Comparison of ENCODE assay signal across 8 mouse cellular contexts in genomic region chr3:38484191-38485106, GRCm38 (mm10). TPM values are rescaled to one million over a fixed set of nuclear protein-coding genes. Genes with fewer than 3 reads are reported as not detected.
DNase-seq lines count a peak whose midpoint lies in the region; ATAC-seq and TF ChIP-seq lines count a peak whose summit lies in the region.

TSS of gene Ankrd50 (minus strand) at chr3:38484844.

- peak within 1 kb of the TSS; percentile 92 for H3K4me3 ChIP-seq in gastrocnemius, adult 2 months
- peak within 1 kb of the TSS; percentile 97 for H3K4me3 ChIP-seq in hindbrain, postnatal 0 days (ENCODE audit: low read length)
- peak within 1 kb of the TSS; percentile 84 for H3K4me3 ChIP-seq in left cerebral cortex, adult 2 months

- H3K27ac ChIP-seq in gastrocnemius, adult 2 months, result peak within 1 kb of the TSS; percentile 93
- peak within 1 kb of the TSS; percentile 88 for H3K27ac ChIP-seq in hindbrain, postnatal 0 days
- H3K27ac ChIP-seq in left cerebral cortex, adult 2 months, result peak within 1 kb of the TSS; percentile 94

- H3K27me3 ChIP-seq in hindbrain, postnatal 0 days (ENCODE audit: insufficient read depth, low read length), result no peaks in the 10 kb centered on the region

- intact Hi-C loops in gastrocnemius, adult 2 months (cut with DNase I), result no loop called here
- intact Hi-C loops in left cerebral cortex, adult 2 months (cut with DNase I), result loop anchor here (5.0 kb wide), 3 partner anchors 133 to 363 kb away; no protein-coding TSS in a partner anchor

- H3K4me1 ChIP-seq in hindbrain, postnatal 0 days (ENCODE audit: insufficient read depth, low read length), result peaks cover 21% of the 10 kb centered on the region

- no peaks in the 10 kb centered on the region for H3K9me3 ChIP-seq in hindbrain, postnatal 0 days (ENCODE audit: low read length)

- no peak for TF ChIP-seq CTCF in gastrocnemius, adult 2 months (IDR thresholded peaks at IDR 0.05)
- 0 out of 2 replicates have a peak, but pooled peaks have one; percentile 9 for TF ChIP-seq CTCF in hindbrain, postnatal 0 days (IDR thresholded peaks at IDR 0.05; ENCODE audit: low read depth)
- TF ChIP-seq CTCF in left cerebral cortex, adult 2 months (IDR thresholded peaks at IDR 0.05), result peak; percentile 12; the same call in 1 of the 2 replicates

- WGBS in hindbrain, postnatal 0 days, result under 1% methylated on average over 64 of the region's 81 CpGs

- no peaks in the 10 kb centered on the region for H3K36me3 ChIP-seq in hindbrain, postnatal 0 days (ENCODE audit: insufficient read depth, low read length)

- DNase-seq in ZHBTc4 (ENCODE audit: low read depth, low spot score), result peak; percentile 99
- DNase-seq in gastrocnemius, adult 2 months, result peak; percentile 99
- DNase-seq in hindbrain, postnatal 0 days (ENCODE audit: low spot score), result peak; percentile 99
- DNase-seq in left cerebral cortex, adult 2 months (ENCODE audit: extremely low spot score in 1 of 2, low spot score in 2 of 2), result peak; percentile 97 to 98
- peak; percentile 96 for DNase-seq in right cerebral cortex, adult 2 months (ENCODE audit: low spot score in 2 of 2)
- peak; percentile 99 for DNase-seq in urinary bladder, postnatal 14 days (ENCODE audit: low spot score)

- peak; percentile 96 for ATAC-seq in common myeloid progenitor, adult 5-6 weeks (replicated peaks; ENCODE audit: low read depth, poor library complexity, severe bottlenecking)
- ATAC-seq in hindbrain, postnatal 0 days, result peak; percentile 99
- ATAC-seq in megakaryocyte, adult 5-6 weeks (ENCODE audit: poor library complexity, severe bottlenecking), result peak; percentile 93

- H3K4me2 ChIP-seq in hindbrain, postnatal 0 days (ENCODE audit: low read depth, low read length), result peak within 1 kb of the TSS; percentile 84

- H3K9ac ChIP-seq in hindbrain, postnatal 0 days (replicated peaks; ENCODE audit: low read length), result peak within 1 kb of the TSS; percentile 92

RNA-seq across cellular contexts. Expression of gene Ankrd50, which starts in this region (rescaled TPM):
- total RNA-seq in common myeloid progenitor, adult 5-6 weeks (2017), result 7.3 and 12.9 TPM in 2 replicates
- total RNA-seq in gastrocnemius, adult 2 months (2021), result 10 to 100 TPM in 1 of 2 experiments, 1 to 10 TPM in 1; 7.8 to 11.9 TPM
- 65.3 and 70.6 TPM in 2 replicates for total RNA-seq in hindbrain, postnatal 0 days (2014; rRNA removed)
- polyA plus RNA-seq in hindbrain, postnatal 0 days (2015; fragmentation: Nextera tagmentation; extraction: Ambion mirVana), result 13.6 and 15.0 TPM in 2 replicates
- 10 to 100 TPM; 83.7 to 88.0 TPM for total RNA-seq in left cerebral cortex, adult 2 months (2021)
- total RNA-seq in megakaryocyte, adult 5-6 weeks (2015), result 5.9 and 7.1 TPM in 2 replicates
- total RNA-seq in megakaryocyte, adult 5-6 weeks (2017), result 7.4 and 9.1 TPM in 2 replicates

Comparison
In these comparisons a context has a peak if more than half of its experiments do, and no peak if none do; other contexts are left out.
1. Peak in every context shown above with its lines: DNase-seq, ATAC-seq, H3K4me3 ChIP-seq and H3K27ac ChIP-seq.